Mouse (Mus musculus) adrenal gland, postnatal 10 days (tissue): ENCODE measurements around the gene Rora. TPM values are rescaled to one million over a fixed set of nuclear protein-coding genes. Genes with fewer than 3 reads are reported as not detected.
"Not testable (repeated sequence)": the region's sequence is repeated elsewhere in the genome, so short reads cannot be mapped to it uniquely, and the experiment has no call there.

Experiments used
- DNase-seq: peaks from one replicate; pipeline ENCODE4 v3.0.0; 2021; ENCODE audit warnings: mixed read lengths
- total RNA-seq, 2 experiments: library from RNA; stranded (reverse); gene quantifications; 2 replicates each; pipeline ENCODE4 v1.2.3; 2021

Rora gene
- total RNA-seq, 2 experiments from 2014 or later: 44.1 to 60.6 TPM

DNA sequence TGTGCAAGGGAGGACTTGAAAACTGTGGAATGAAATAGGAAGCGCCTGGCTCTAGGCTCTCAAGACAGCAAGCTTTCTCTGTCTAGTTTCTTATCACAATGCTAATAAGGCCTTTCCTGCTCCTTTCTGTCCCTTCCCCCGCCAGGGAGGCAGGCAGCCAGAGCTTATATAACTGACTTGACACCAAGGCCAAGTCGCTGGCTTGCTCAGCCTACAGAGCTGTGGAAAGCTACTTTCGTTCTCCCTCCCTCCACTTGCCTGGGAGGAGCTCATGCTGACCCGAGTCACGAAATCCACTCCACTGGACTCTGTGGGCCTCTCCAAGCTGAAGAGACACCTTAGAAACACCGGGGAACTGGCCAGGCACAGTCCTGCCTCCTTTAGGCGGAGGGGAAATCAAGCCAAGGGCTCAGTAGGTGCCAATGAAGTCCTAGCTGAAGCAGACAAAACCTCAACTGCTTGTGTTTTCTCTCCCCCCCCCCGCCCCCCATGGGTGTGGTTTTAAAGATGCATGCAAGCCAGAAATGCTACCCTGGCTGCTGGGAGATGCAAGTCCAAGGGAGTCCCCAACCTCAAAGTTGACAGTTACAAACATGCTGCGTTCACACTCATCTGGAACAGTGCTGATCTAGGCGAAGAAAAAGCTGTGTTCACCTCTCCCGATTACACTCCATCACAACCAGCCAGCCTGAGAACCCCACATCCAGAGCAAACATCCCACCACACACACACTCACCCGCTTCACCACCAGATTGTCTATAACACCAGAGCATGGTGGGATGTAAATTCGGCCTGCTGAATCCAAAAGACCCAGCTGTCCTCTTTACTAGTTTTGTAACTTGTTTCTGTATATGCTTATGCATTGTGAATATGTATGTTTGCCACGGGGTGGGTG lies 438.8 kb downstream of the Rora start:
- DNase-seq: peak; percentile 94

GRCm38 (mm10) chr9:69100153-69100756 lies 446.7 kb downstream of the Rora start:
- not testable (repeated sequence) for DNase-seq

GRCm38 (mm10) chr9:69104321-69104720 lies 450.7 kb downstream of the Rora start:
- DNase-seq: no peak

DNA sequence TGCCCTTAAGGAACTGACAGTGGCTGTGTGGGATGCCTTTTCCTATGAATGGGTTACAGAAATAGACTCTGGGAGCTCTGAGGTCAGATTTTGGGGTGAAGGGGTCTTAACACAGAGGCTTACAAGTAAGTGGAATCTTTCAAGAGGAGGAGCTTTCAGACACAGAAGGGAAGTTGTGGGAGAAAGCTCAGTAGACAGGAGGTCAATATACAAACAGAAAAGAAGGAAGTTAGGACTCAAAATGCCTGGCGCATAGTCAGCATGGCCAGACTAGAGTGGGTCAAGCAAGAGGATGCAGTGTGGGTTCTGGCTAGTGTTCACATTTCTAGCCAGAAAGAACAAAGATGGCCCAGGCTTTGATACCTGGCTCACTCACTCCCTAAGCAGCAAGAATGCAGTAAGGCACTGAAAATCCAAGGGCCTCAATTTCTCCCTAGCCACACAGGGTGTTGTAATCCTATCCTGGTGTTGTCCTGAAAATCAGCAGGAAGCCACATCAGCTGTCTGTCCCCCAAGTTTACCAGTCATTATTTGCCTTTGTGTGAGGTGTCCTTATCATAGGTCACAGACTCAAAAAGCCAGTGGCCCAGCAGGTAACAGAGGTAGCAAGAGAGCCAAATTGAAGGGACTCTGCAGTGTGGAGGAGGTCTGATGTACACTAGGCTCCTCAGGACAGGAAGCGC lies 456.2 kb downstream of the Rora start:
- no peak for DNase-seq

DNA sequence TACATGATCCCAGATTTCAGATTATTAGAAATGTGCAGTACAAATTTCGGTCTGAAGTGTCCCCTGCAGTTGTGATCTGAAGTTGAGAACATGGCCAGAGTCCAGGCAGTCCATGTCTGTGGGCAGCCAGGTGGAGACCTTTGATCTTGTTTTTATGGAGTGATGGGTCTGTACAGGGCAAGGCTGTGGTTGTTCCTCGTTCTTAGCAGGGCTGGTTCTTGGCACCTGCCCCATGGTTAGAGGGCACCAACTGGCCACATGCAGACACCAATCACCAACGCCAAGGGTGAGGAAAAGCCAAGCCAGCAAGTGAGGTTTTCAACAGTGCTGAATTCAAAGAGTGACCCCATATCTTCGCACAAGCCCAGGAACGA lies 456.7 kb downstream of the Rora start:
- peak; percentile 28 for DNase-seq

DNA sequence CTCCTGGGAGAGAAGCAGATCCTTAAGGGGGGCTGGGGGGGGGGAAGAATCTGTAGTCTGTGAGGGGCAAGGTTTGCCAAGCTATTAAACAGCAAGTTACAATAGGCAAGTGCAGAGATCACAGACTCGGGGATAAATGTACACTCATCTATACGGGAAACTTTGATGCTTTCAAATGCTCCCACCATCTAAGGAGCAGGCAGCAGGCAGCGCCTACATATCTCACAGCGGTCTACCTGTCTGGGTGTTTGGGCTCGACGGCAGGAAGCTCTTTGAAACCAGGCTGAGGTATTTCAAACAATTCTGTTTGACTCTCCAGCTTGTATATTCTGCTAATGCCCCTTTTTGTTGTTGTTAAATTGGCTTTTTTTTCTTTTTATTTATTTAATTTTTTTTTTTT lies 457.1 kb downstream of the Rora start:
- DNase-seq: no peak

- no peak for DNase-seq
Observed at GRCm38 (mm10) chr9:69111539-69111938, 458.0 kb downstream of the Rora start.

DNA sequence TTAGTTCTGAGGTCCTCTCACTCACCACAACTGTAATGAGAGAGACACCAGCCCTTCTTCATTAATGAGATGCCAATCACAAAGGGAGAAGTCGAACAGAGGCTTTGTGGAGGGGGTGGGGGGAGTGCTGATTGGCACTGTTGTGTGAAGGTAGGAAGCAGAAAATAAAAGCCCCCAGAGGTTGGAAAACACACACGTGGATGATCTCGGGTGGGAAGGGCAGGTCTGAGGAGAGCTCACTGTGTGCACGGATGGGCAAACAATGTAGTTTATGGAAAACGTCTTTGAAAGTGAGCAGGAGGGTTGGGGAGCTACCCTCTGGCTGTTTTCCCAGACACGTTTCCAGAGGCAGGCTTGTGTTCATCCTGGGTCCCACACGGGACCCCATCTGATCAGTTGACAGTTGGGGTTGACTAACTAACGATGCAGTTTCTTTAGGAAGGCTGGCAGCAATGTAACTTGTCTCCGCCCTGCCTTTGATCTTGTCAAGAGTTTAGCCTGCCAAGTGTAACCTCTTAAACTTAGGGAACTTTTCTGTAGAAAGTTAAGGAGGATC lies 460.9 kb downstream of the Rora start:
- DNase-seq: no peak

- DNase-seq: no peak
Observed at GRCm38 (mm10) chr9:69116740-69117139, 463.2 kb downstream of the Rora start.

GRCm38 (mm10) chr9:69121117-69121740 lies 467.6 kb downstream of the Rora start:
- no peak for DNase-seq

DNA sequence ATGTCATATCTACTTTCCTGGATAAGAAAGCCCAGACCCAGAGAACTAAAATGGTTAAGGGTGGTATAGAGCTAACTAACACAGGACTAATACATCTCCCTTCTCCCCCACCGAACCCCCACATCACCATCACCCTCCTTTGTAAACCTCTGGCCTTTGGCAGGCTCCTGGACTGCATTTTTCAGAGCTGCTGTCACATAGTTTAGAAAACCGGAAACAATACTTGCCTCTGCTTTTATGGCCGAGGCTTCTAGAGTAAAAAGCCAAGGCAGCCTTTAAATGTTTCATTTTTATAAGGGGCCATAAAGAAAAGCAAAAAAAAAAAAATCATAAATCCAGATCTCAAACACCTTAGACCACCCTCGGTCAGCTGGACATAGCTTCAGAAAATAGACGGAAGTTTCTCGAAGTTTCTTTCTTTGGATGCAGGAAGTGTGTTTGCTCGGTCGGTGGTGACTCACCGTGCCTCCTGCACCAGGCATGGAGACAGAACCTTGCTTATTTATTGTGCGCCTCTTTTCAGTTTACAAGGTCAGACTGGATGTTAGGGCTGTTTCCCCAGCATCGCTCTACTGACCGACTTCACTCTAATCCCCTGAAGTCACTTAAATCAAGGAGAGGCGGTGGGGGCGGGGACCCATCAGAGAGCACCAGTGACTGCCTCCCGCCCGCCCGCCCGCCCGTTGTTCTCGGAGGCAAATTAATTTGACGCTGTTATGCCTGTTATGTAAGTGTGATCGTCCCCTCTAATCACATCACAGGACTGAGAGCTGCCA lies 471.6 kb downstream of the Rora start:
- DNase-seq: peak; percentile 70

DNA sequence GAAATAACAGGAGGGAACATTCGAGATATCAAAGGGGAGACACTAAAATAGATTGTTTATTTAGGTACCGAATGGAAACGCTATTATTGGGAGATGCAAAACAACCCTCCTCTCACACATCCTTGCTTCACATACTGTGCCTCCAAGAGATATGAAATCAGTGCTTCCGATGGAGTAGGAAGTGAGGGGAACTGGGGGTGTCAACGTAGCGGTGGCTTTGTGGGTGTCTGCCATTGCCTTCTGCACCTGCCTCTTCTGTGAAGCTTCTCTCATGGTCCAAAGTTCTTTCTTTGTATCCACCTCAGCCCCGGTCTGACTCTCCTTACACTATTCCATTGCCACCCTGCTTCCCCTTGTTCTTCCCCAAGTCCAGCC lies 472.2 kb downstream of the Rora start:
- no peak for DNase-seq

GRCm38 (mm10) chr9:69126595-69126994 lies 473.0 kb downstream of the Rora start:
- no peak for DNase-seq

GRCm38 (mm10) chr9:69128335-69128734 lies 474.7 kb downstream of the Rora start:
- no peak for DNase-seq

- DNase-seq: no peak
Observed at GRCm38 (mm10) chr9:69132995-69133394, 479.4 kb downstream of the Rora start.

- peak; percentile 28 for DNase-seq
Observed at GRCm38 (mm10) chr9:69133696-69134095, 480.1 kb downstream of the Rora start.

GRCm38 (mm10) chr9:69134604-69135003 lies 481.0 kb downstream of the Rora start:
- DNase-seq: no peak

DNA sequence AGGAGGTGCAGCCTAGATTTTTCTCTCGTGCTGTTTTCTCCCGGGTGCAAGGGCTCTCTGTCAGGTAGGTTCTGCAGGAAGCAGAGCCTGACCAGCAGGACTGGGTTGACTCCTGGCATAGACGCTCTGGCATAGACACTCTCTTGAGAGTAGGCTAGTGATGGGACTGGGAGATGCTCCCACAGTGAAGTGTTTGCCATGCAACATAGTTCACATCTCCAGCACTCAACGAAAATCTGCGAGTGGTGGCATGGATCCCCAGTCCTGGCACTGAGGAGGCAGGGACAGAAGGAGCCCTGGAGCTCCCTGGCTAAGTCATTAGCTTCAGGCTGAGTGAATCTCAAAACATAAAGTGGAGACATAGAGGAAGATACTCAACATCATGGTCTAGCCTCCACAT lies 483.2 kb downstream of the Rora start:
- DNase-seq: no peak

DNA sequence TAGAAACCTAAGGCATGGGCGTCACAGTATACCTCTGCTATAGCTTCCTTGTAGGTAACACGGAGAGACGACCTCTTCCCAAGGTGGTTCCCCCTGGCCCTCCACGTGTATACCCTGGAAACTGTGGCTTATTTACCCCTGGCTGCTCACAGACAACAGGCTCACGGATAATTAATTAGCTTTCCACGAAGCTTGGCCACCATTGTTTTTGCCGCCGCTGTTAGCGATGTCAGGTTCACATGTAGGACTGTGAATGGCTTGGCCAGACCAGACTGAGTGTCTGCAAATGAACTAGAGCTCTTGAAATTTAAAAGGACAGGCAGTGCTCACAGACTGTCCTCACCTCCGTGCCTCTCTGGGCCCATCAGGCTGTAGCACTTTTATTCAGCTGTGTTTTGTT lies 483.8 kb downstream of the Rora start:
- no peak for DNase-seq

- no peak for DNase-seq
Observed at GRCm38 (mm10) chr9:69140144-69140543, 486.6 kb downstream of the Rora start.

- no peak for DNase-seq
Observed at GRCm38 (mm10) chr9:69141859-69142258, 488.3 kb downstream of the Rora start.

GRCm38 (mm10) chr9:69146937-69147336 lies 493.4 kb downstream of the Rora start:
- DNase-seq: no peak
